Mouse (Mus musculus): ENCODE data around the gene Sec11a. TPM values are rescaled to one million over a fixed set of nuclear protein-coding genes. Genes with fewer than 3 reads are reported as not detected.
A peak's percentile ranks its signal among the peaks of the same experiment; 100 is the strongest.

Sec11a gene
- polyA plus RNA-seq, 1 experiment, result not detected

- H3K27ac ChIP-seq (ENCODE audit: insufficient read depth, low read depth, low read length), result no peak within 1 kb of the TSS
- whole genome bisulfite sequencing, result 2% methylated on average over 19 of the region's 19 CpGs
- peak within 1 kb of the TSS; percentile 39 for H3K4me3 ChIP-seq (ENCODE audit: insufficient read depth, low read depth, low read length)
- TF ChIP-seq POLR2A (IDR thresholded peaks at IDR 0.05; ENCODE audit: insufficient read depth, low read depth, low read length) (0 out of 2 replicates have a peak, but pooled peaks have one; percentile 40), CTCF (IDR thresholded peaks at IDR 0.05; ENCODE audit: insufficient read depth, low read depth, low read length) (no peak)
- peaks cover 15% of the 10 kb centered on the region for H3K4me1 ChIP-seq (ENCODE audit: control insufficient read depth, insufficient read depth, low read length)
These were observed 42.6 kb downstream of the Sec11a start, which contains the start of gene Nmb for GRCm38 (mm10) chr7:80904921-80905515. Nmb (minus strand) TSS chr7:80905076.

GRCm38 (mm10) chr7:80903625-80904422 lies 43.8 kb downstream of the Sec11a start:
- no peak overlapping the region for H3K27ac ChIP-seq (ENCODE audit: insufficient read depth, low read depth, low read length)
- peaks cover 15% of the 10 kb centered on the region for H3K4me1 ChIP-seq (ENCODE audit: control insufficient read depth, insufficient read depth, low read length)
- WGBS, result 83% methylated on average over 11 of the region's 11 CpGs
- peak overlapping the region; percentile 5; the same call in 1 of the 2 replicates for H3K4me3 ChIP-seq (ENCODE audit: insufficient read depth, low read depth, low read length)
- no peak for TF ChIP-seq CTCF (IDR thresholded peaks at IDR 0.05; ENCODE audit: insufficient read depth, low read depth, low read length)
- TF ChIP-seq POLR2A (IDR thresholded peaks at IDR 0.05; ENCODE audit: insufficient read depth, low read depth, low read length), result no peak

GRCm38 (mm10) chr7:80901541-80902274 lies 45.9 kb downstream of the Sec11a start:
- Histone ChIP-seq H3K27ac (ENCODE audit: insufficient read depth, low read depth, low read length) (0 out of 2 replicates have a peak overlapping the region, but pooled peaks have one; percentile 43), H3K4me3 (ENCODE audit: insufficient read depth, low read depth, low read length) (no peak overlapping the region), H3K4me1 (ENCODE audit: control insufficient read depth, insufficient read depth, low read length) (peaks cover 21% of the 10 kb centered on the region)
- 18% methylated on average over 15 of the region's 15 CpGs for WGBS
- TF ChIP-seq CTCF (IDR thresholded peaks at IDR 0.05; ENCODE audit: insufficient read depth, low read depth, low read length), result no peak
- TF ChIP-seq POLR2A (IDR thresholded peaks at IDR 0.05; ENCODE audit: insufficient read depth, low read depth, low read length), result no peak

- no peak for TF ChIP-seq CTCF (IDR thresholded peaks at IDR 0.05; ENCODE audit: insufficient read depth, low read depth, low read length)
- peak; percentile 83 for TF ChIP-seq POLR2A (IDR thresholded peaks at IDR 0.05; ENCODE audit: insufficient read depth, low read depth, low read length)
- under 1% methylated on average over 36 of the region's 36 CpGs for WGBS
- Histone ChIP-seq H3K27ac (ENCODE audit: insufficient read depth, low read depth, low read length) (0 out of 2 replicates have a peak within 1 kb of the TSS, but pooled peaks have one; percentile 43), H3K4me1 (ENCODE audit: control insufficient read depth, insufficient read depth, low read length) (peaks cover 21% of the 10 kb centered on the region), H3K4me3 (ENCODE audit: insufficient read depth, low read depth, low read length) (peak within 1 kb of the TSS; percentile 59)
These were observed 46.6 kb downstream of the Sec11a start, which contains the start of gene Wdr73 for GRCm38 (mm10) chr7:80900944-80901501. Wdr73 (minus strand) TSS chr7:80901269.

- no peak overlapping the region for H3K4me3 ChIP-seq (ENCODE audit: insufficient read depth, low read depth, low read length)
- peaks cover 9% of the 10 kb centered on the region for H3K4me1 ChIP-seq (ENCODE audit: control insufficient read depth, insufficient read depth, low read length)
- TF ChIP-seq POLR2A (IDR thresholded peaks at IDR 0.05; ENCODE audit: insufficient read depth, low read depth, low read length) (no peak), CTCF (IDR thresholded peaks at IDR 0.05; ENCODE audit: insufficient read depth, low read depth, low read length) (no peak)
- 89% methylated on average over 4 of the region's 4 CpGs for WGBS
- H3K27ac ChIP-seq (ENCODE audit: insufficient read depth, low read depth, low read length), result no peak overlapping the region
These were observed 49.9 kb downstream of the Sec11a start for GRCm38 (mm10) chr7:80897721-80898120.

GRCm38 (mm10) chr7:80897134-80897533 lies 50.4 kb downstream of the Sec11a start:
- 50% methylated on average over 7 of the region's 7 CpGs for WGBS
- Histone ChIP-seq H3K4me3 (ENCODE audit: insufficient read depth, low read depth, low read length) (no peak overlapping the region), H3K4me1 (ENCODE audit: control insufficient read depth, insufficient read depth, low read length) (peaks cover 9% of the 10 kb centered on the region), H3K27ac (ENCODE audit: insufficient read depth, low read depth, low read length) (no peak overlapping the region)
- no peak for TF ChIP-seq CTCF (IDR thresholded peaks at IDR 0.05; ENCODE audit: insufficient read depth, low read depth, low read length)
- no peak for TF ChIP-seq POLR2A (IDR thresholded peaks at IDR 0.05; ENCODE audit: insufficient read depth, low read depth, low read length)

GRCm38 (mm10) chr7:80894815-80895519 lies 52.6 kb downstream of the Sec11a start:
- no peak overlapping the region for H3K4me3 ChIP-seq (ENCODE audit: insufficient read depth, low read depth, low read length)
- 91% methylated on average over 14 of the region's 14 CpGs for WGBS
- H3K27ac ChIP-seq (ENCODE audit: insufficient read depth, low read depth, low read length), result no peak overlapping the region

GRCm38 (mm10) chr7:80894196-80894595 lies 53.4 kb downstream of the Sec11a start:
- TF ChIP-seq CTCF (IDR thresholded peaks at IDR 0.05; ENCODE audit: insufficient read depth, low read depth, low read length), result no peak
- no peak for TF ChIP-seq POLR2A (IDR thresholded peaks at IDR 0.05; ENCODE audit: insufficient read depth, low read depth, low read length)
- H3K4me1 ChIP-seq (ENCODE audit: control insufficient read depth, insufficient read depth, low read length), result peaks cover 15% of the 10 kb centered on the region
- H3K4me3 ChIP-seq (ENCODE audit: insufficient read depth, low read depth, low read length), result no peak overlapping the region
- WGBS, result 75% methylated on average over 7 of the region's 7 CpGs
- no peak overlapping the region for H3K27ac ChIP-seq (ENCODE audit: insufficient read depth, low read depth, low read length)

More at GRCm38 (mm10) chr7:80894815-80895519, 52.6 kb downstream of the Sec11a start:
- TF ChIP-seq POLR2A (IDR thresholded peaks at IDR 0.05; ENCODE audit: insufficient read depth, low read depth, low read length), result no peak
- no peak for TF ChIP-seq CTCF (IDR thresholded peaks at IDR 0.05; ENCODE audit: insufficient read depth, low read depth, low read length)
- H3K4me1 ChIP-seq (ENCODE audit: control insufficient read depth, insufficient read depth, low read length), result peaks cover 7% of the 10 kb centered on the region

Measured in olfactory bulb, adult 2 months (tissue).